Mouse (Mus musculus) C2C12 (cell line): ENCODE data around the gene Cops3. TPM values are rescaled to one million over a fixed set of nuclear protein-coding genes. Genes with fewer than 3 reads are reported as not detected.
"Not testable (repeated sequence)": the region's sequence is repeated elsewhere in the genome, so short reads cannot be mapped to it uniquely, and the experiment has no call there.

Source experiments
- H3K27me3 ChIP-seq: one replicate; pipeline ENCODE4 v1.6.1; 2011; ENCODE audit not compliant: control insufficient read depth, insufficient read depth, insufficient read length
- H3K36me3 ChIP-seq: one replicate; pipeline ENCODE4 v1.6.1; 2011; ENCODE audit not compliant: control insufficient read depth, insufficient read depth
- H3K4me3 ChIP-seq: one replicate; pipeline ENCODE4 v1.5.1; 2011; ENCODE audit warnings: mild to moderate bottlenecking, control low read depth; ENCODE audit not compliant: poor library complexity, insufficient read depth, severe bottlenecking
- H3K79me2 ChIP-seq: one replicate; pipeline ENCODE4 v1.6.1; 2011; ENCODE audit not compliant: control insufficient read depth, insufficient read depth
- H3K79me3 ChIP-seq: one replicate; pipeline ENCODE4 v1.6.1; 2011; ENCODE audit warnings: low read depth, control low read depth
- H3ac ChIP-seq: one replicate; pipeline ENCODE3; 2011; ENCODE audit warnings: low read depth; ENCODE audit not compliant: control insufficient read depth, insufficient read length
- CEBPB ChIP-seq: IDR thresholded peaks from one replicate; pipeline ENCODE4 v1.6.1; 2011; ENCODE audit warnings: low read depth, mild to moderate bottlenecking, control low read depth, moderate library complexity
- CTCF ChIP-seq: IDR thresholded peaks from one replicate; pipeline ENCODE4 v1.5.1; 2011; ENCODE audit not compliant: control insufficient read depth, insufficient read depth, insufficient read length
- FOSL1 ChIP-seq: IDR thresholded peaks from one replicate; pipeline ENCODE4 v1.8.0; 2011; ENCODE audit warnings: mild to moderate bottlenecking, low read length; ENCODE audit not compliant: poor library complexity, insufficient read depth, severe bottlenecking
- MAX ChIP-seq: IDR thresholded peaks from one replicate; pipeline ENCODE4 v1.6.1; 2011; ENCODE audit warnings: mild to moderate bottlenecking, control low read depth
- MYOD1 ChIP-seq: IDR thresholded peaks from one replicate; pipeline ENCODE4 v1.6.1; 2011; ENCODE audit warnings: low read depth; ENCODE audit not compliant: control insufficient read depth, insufficient read length
- MYOG ChIP-seq: IDR thresholded peaks from one replicate; pipeline ENCODE4 v1.6.1; 2011; ENCODE audit not compliant: control insufficient read depth, insufficient read length; ENCODE audit errors: extremely low read depth
- USF1 ChIP-seq: IDR thresholded peaks from one replicate; pipeline ENCODE4 v1.6.1; 2011; ENCODE audit warnings: low read depth, mild to moderate bottlenecking, control low read depth, moderate library complexity
- polyA plus RNA-seq: library from polyadenylated mRNA; unstranded; fragments of >200 nt; fragmentation: generic; extraction: Trizol; gene quantifications from one replicate; pipeline ENCODE4 v1.2.1, GENCODE M21; 2012; ENCODE audit warnings: missing spikeins

Cops3 gene
- polyA plus RNA-seq, 1 experiment, result 69.0 TPM

GRCm38 (mm10) chr11:59847131-59847530 lies 7.5 kb upstream of the Cops3 start:
- peaks cover 11% of the 10 kb centered on the region for H3K79me3 ChIP-seq
- H3K36me3 ChIP-seq, result peaks cover 8% of the 10 kb centered on the region
- H3ac ChIP-seq, result no peak overlapping the region
- TF ChIP-seq USF1, result peak; percentile 10
- no peak for TF ChIP-seq MYOG
- no peak for TF ChIP-seq MYOD1
- no peak for TF ChIP-seq FOSL1
- TF ChIP-seq CTCF, result peak; percentile 50
- no peak for TF ChIP-seq CEBPB
- peak; percentile 86 for TF ChIP-seq MAX
- H3K27me3 ChIP-seq, result no peaks in the 10 kb centered on the region
- H3K79me2 ChIP-seq, result peaks cover 45% of the 10 kb centered on the region
- peak overlapping the region; percentile 56 for H3K4me3 ChIP-seq

DNA sequence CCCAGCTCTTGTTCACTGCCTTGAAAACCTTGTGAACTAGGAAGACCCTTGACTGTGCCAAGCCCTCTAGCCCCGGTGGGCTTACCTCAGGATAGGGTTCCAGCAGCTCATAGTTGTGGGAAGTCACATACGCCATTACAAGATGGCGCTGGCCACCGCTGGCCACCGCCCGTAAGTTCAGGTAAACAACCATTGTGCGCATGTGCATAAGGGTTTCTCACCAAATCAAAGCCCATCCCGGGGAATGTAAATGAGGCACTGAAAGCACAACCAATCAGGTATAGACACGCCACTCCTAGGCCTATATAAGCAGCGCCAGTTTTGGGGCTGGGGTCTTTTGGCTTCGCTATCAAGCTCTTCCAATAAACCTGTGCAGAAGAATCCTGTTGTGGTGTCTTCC lies 6.7 kb upstream of the Cops3 start:
- Histone ChIP-seq H3K79me3 (peaks cover 11% of the 10 kb centered on the region), H3K4me3 (no peak overlapping the region), H3K36me3 (peaks cover 8% of the 10 kb centered on the region), H3ac (no peak overlapping the region), H3K27me3 (no peaks in the 10 kb centered on the region), H3K79me2 (peaks cover 42% of the 10 kb centered on the region)
- no peak for TF ChIP-seq MYOD1
- no peak for TF ChIP-seq USF1
- TF ChIP-seq CTCF, result no peak
- TF ChIP-seq CEBPB, result no peak
- TF ChIP-seq MAX, result no peak
- no peak for TF ChIP-seq FOSL1
- TF ChIP-seq MYOG, result no peak

- peak within 1 kb of the TSS; percentile 99 for H3K4me3 ChIP-seq
- no peaks in the 10 kb centered on the region for H3K27me3 ChIP-seq
- peaks cover 38% of the 10 kb centered on the region for H3K79me3 ChIP-seq
- H3K36me3 ChIP-seq, result peaks cover 41% of the 10 kb centered on the region
- peak within 1 kb of the TSS; percentile 100 for H3ac ChIP-seq
- TF ChIP-seq USF1, result peak; percentile 2
- TF ChIP-seq MYOD1, result no peak
- no peak for TF ChIP-seq MYOG
- peak; percentile 15 for TF ChIP-seq MAX
- peaks cover 47% of the 10 kb centered on the region for H3K79me2 ChIP-seq
Measured at GRCm38 (mm10) chr11:59839008-59839458, 605 bp downstream of the Cops3 start, which contains the start of gene Nt5m. Nt5m (plus strand) TSS chr11:59839447.

DNA sequence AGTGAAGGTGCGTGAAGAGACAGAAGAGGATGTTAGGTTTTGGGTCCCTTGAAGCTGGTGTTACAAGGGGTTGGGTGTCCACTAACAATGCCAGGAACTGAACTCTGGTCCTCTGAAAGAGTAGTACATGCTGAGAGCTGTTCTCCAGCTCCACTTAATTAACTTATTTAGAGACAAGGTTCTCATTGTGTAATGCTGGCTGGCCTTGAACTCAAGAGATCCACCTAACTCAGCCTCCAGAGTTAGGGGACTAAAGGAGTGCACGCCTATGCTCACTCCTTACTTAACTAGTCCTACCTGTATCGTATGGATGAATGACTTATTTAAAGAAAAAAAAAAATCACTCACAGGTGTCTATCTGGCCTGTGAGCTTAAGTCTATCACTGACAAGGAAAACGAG lies 1.2 kb downstream of the Cops3 start:
- Histone ChIP-seq H3K36me3 (peaks cover 40% of the 10 kb centered on the region), H3K27me3 (no peaks in the 10 kb centered on the region), H3K79me2 (peaks cover 51% of the 10 kb centered on the region), H3K4me3 (peak overlapping the region; percentile 99), H3ac (peak overlapping the region; percentile 18), H3K79me3 (peaks cover 38% of the 10 kb centered on the region)
- TF ChIP-seq MYOG, result no peak
- no peak for TF ChIP-seq MAX
- no peak for TF ChIP-seq CTCF
- TF ChIP-seq USF1, result no peak
- no peak for TF ChIP-seq CEBPB
- TF ChIP-seq FOSL1, result no peak
- TF ChIP-seq MYOD1, result no peak

DNA sequence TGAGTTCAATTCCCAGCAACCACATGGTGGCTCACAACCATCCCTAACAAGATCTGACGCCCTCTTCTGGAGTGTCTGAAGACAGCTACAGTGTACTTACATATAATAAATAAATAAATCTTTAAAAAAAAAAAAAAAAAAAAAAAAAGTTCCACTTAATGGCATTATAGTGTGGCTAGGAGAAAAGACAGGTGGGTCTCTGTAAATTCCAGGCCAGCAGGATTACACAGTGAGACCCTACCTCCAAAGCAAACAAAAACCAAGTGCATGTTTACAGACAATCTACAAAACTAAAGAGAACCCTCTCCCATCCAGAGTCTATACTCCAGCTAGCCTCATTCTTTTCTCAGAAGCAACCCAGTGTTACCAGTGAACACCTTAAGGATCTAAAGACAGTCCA lies 1.8 kb downstream of the Cops3 start:
- H3K79me3 ChIP-seq, result peaks cover 35% of the 10 kb centered on the region
- peaks cover 51% of the 10 kb centered on the region for H3K79me2 ChIP-seq
- peaks cover 40% of the 10 kb centered on the region for H3K36me3 ChIP-seq
- not testable (repeated sequence) for H3K4me3 ChIP-seq, H3ac ChIP-seq, H3K27me3 ChIP-seq

GRCm38 (mm10) chr11:59821625-59822024 lies 18.0 kb downstream of the Cops3 start:
- TF ChIP-seq FOSL1 (no peak), CEBPB (no peak), MYOD1 (no peak), CTCF (no peak), MYOG (no peak), USF1 (no peak)
- H3ac ChIP-seq, result no peak overlapping the region
- no peaks in the 10 kb centered on the region for H3K79me2 ChIP-seq
- peaks cover 96% of the 10 kb centered on the region for H3K36me3 ChIP-seq
- H3K4me3 ChIP-seq, result no peak overlapping the region
- no peaks in the 10 kb centered on the region for H3K27me3 ChIP-seq
- no peaks in the 10 kb centered on the region for H3K79me3 ChIP-seq
